10 mouse cellular contexts compared by ENCODE assay signal in the genomic region with DNA sequence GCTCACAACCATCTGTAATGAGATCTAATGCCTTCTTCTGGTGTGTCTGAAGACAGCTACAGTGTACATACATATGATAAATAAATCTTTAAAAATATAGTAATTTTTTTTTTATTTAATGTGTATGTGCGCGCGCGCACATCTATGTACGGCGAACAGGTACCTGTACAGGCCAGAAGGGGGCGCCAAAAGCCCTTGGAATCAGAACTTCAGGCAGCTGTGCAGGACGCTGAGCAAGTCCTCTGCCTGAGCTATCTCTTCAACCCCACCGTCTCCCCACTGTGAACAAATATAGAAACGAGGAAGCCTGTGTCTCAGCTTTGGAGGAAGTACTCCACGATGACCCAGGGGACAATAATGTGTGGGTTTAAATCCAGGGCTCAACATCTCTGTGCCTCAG. TPM values are rescaled to one million over a fixed set of nuclear protein-coding genes. Genes with fewer than 3 reads are reported as not detected.
DNase-seq lines count a peak whose midpoint lies in the region; ATAC-seq and TF ChIP-seq lines count a peak whose summit lies in the region.
"Had no signal": no experiment of that assay in that cellular context is flagged by ENCODE, and none has a peak within 500 bp of the region (broad histone marks: within the 10 kb centered on the region; RNA-seq: fewer than 3 reads in every experiment).

No protein-coding gene starts in this region.

- H3K4me2 ChIP-seq in liver, embryonic 11.5 days = no peak overlapping the region
- H3K4me2 ChIP-seq in lung, embryonic 14.5 days = no peak overlapping the region

- no peak for ATAC-seq in liver, embryonic 11.5 days (replicated peaks; ENCODE audit: low FRiP score)
- no peak for ATAC-seq in G1E (ENCODE audit: extremely low read depth, insufficient number of reproducible peaks, low FRiP score, poor library complexity, severe bottlenecking)
- ATAC-seq in lung, embryonic 14.5 days (ENCODE audit: insufficient read depth) = no peak
- ATAC-seq in activated CD4-positive, CD25-positive, alpha-beta regulatory T cell, adult 4 months = no peak

- no peak overlapping the region for H3K9ac ChIP-seq in heart, adult 2 months (ENCODE audit: low read depth, low read length)
- no peak overlapping the region for H3K9ac ChIP-seq in liver, embryonic 11.5 days (ENCODE audit: low read depth, low read length)
- H3K9ac ChIP-seq in lung, embryonic 14.5 days = no peak overlapping the region

- H3K4me1 ChIP-seq in heart, adult 2 months (ENCODE audit: control insufficient read depth, insufficient read depth, low read length) = peaks cover 5% of the 10 kb centered on the region
- peaks cover 49% of the 10 kb centered on the region for H3K4me1 ChIP-seq in liver, embryonic 11.5 days (replicated peaks; ENCODE audit: control insufficient read depth, insufficient read depth, low read length)
- H3K4me1 ChIP-seq in G1E (ENCODE audit: insufficient read depth, low read depth, low read length) = peaks cover 79% of the 10 kb centered on the region
- H3K4me1 ChIP-seq in lung, embryonic 14.5 days (ENCODE audit: insufficient read depth) = 0 out of 2 replicates have a peak, but pooled peaks cover 5% of the 10 kb centered on the region

- intact Hi-C loops in heart, adult 2 months (cut with DNase I) = no loop called here
- intact Hi-C loops in heart, postnatal 10 days (cut with DNase I) = no loop called here

- no peak for TF ChIP-seq EP300 in heart, adult 2 months (IDR thresholded peaks at IDR 0.05; ENCODE audit: insufficient read depth, low read depth, low read length)

- H3K27me3 ChIP-seq in heart, adult 2 months (ENCODE audit: control insufficient read depth, insufficient read depth, low read length) = no peaks in the 10 kb centered on the region
- H3K27me3 ChIP-seq in liver, embryonic 11.5 days (replicated peaks; ENCODE audit: control insufficient read depth, insufficient read depth, low read length) = no peaks in the 10 kb centered on the region
- H3K27me3 ChIP-seq in G1E (ENCODE audit: insufficient read depth, low read length) = no peaks in the 10 kb centered on the region
- H3K27me3 ChIP-seq in lung, embryonic 14.5 days (ENCODE audit: insufficient read depth, low read length) = no peaks in the 10 kb centered on the region

- H3K9me3 ChIP-seq in liver, embryonic 11.5 days (ENCODE audit: control insufficient read depth, low read length) = no peaks in the 10 kb centered on the region
- no peaks in the 10 kb centered on the region for H3K9me3 ChIP-seq in G1E (replicated peaks)
- no peaks in the 10 kb centered on the region for H3K9me3 ChIP-seq in lung, embryonic 14.5 days (ENCODE audit: low read depth, low read length)

- peak; percentile 54 for TF ChIP-seq CTCF in heart, adult 2 months (IDR thresholded peaks at IDR 0.05)
- 0 out of 2 replicates have a peak, but pooled peaks have one; percentile 13 for TF ChIP-seq CTCF in G1E (IDR thresholded peaks at IDR 0.05; ENCODE audit: low read depth, low read length)
- TF ChIP-seq CTCF in lung, embryonic 14.5 days (IDR thresholded peaks at IDR 0.05; ENCODE audit: low read depth) = peak; percentile 36

- DNase-seq in heart, adult 2 months = no peak
- no peak for DNase-seq in heart, postnatal 10 days
- DNase-seq in liver (peak; percentile 45), G1E (ENCODE audit: low spot score) (no peak)
- DNase-seq in liver, embryonic 11.5 days (ENCODE audit: low spot score) = no peak
- peak; percentile 20 for DNase-seq in lung, embryonic 14.5 days
- no peak for DNase-seq in left cerebral cortex, adult 11 months (ENCODE audit: low spot score)
- DNase-seq: gastrocnemius, postnatal 25 days had no signal

- no peaks in the 10 kb centered on the region; the same call in 1 of the 2 replicates for H3K79me2 ChIP-seq in heart, adult 2 months (replicated peaks; ENCODE audit: control insufficient read depth, insufficient read depth, low read length)

- no peaks in the 10 kb centered on the region for H3K36me3 ChIP-seq in heart, adult 2 months (ENCODE audit: control insufficient read depth, insufficient read depth, low read length)
- peaks cover 20% of the 10 kb centered on the region; the same call in 1 of the 2 replicates for H3K36me3 ChIP-seq in liver, embryonic 11.5 days (ENCODE audit: control insufficient read depth, insufficient read depth, low read length)
- peaks cover 76% of the 10 kb centered on the region for H3K36me3 ChIP-seq in G1E (replicated peaks)
- H3K36me3 ChIP-seq in lung, embryonic 14.5 days (ENCODE audit: insufficient read depth) = peaks cover 62% of the 10 kb centered on the region

- no peak overlapping the region for H3K4me3 ChIP-seq in heart, adult 2 months
- no peak overlapping the region for H3K4me3 ChIP-seq in liver, embryonic 11.5 days (ENCODE audit: low read depth, low read length)
- H3K4me3 ChIP-seq in G1E (ENCODE audit: low read depth, low read length) = no peak overlapping the region
- H3K4me3 ChIP-seq in lung, embryonic 14.5 days (ENCODE audit: low read depth, low read length) = no peak overlapping the region
- H3K4me3 ChIP-seq: erythroblast, embryonic 14.5 days had no signal

- TF ChIP-seq POLR2A in heart, adult 2 months (IDR thresholded peaks at IDR 0.05; ENCODE audit: insufficient read depth, low read depth, low read length) = no peak

- H3K27ac ChIP-seq in heart, adult 2 months = no peak overlapping the region
- H3K27ac ChIP-seq in liver, embryonic 11.5 days (ENCODE audit: low read depth, low read length) = no peak overlapping the region
- no peak overlapping the region for H3K27ac ChIP-seq in lung, embryonic 14.5 days (ENCODE audit: low read depth)

- 72% methylated on average over 11 of the region's 11 CpGs for WGBS in heart, adult 2 months
- WGBS in liver, embryonic 11.5 days = 73% methylated on average over 11 of the region's 11 CpGs
- WGBS in lung, embryonic 14.5 days = 83% methylated on average over 11 of the region's 11 CpGs

RNA-seq across cellular contexts. Expression of a gene that starts 10.0 kb away (rescaled TPM):
- 10 to 100 TPM; 30.2 to 41.4 TPM for total RNA-seq in heart, adult 2 months (2021)
- polyA plus RNA-seq in heart, adult 2 months (2012; rRNA removed) = 29.4 and 30.7 TPM in 2 replicates
- 10 to 100 TPM; 43.1 to 45.2 TPM for total RNA-seq in heart, postnatal 10 days (2021)
- polyA plus RNA-seq in liver, embryonic 11.5 days (2014; fragmentation: Nextera tagmentation; extraction: Ambion mirVana) = 55.9 and 58.4 TPM in 2 replicates
- 14.2 and 17.2 TPM in 2 replicates for total RNA-seq in G1E (2014; fragmentation: Nextera tagmentation)
- total RNA-seq in G1E (2017) = 9.7 and 11.4 TPM in 2 replicates
- polyA plus RNA-seq in G1E (2012) = 34.9 and 35.8 TPM in 2 replicates
- polyA plus RNA-seq in lung, embryonic 14.5 days (2014; fragmentation: Nextera tagmentation; extraction: Ambion mirVana) = 120 and 125 TPM in 2 replicates
- under 1 TPM in 1 of 2 experiments, not detected in 1; 0.56 TPM for polyA plus RNA-seq in activated CD4-positive, CD25-positive, alpha-beta regulatory T cell, adult 4 months (2017; shearing (Covaris generic))

RNA-seq across cellular contexts. Expression of a gene that starts 25.0 kb away (rescaled TPM):
- total RNA-seq in heart, adult 2 months (2021) = 10 to 100 TPM; 92.7 to 98.2 TPM
- 81.9 and 91.2 TPM in 2 replicates for polyA plus RNA-seq in heart, adult 2 months (2012; rRNA removed)
- total RNA-seq in heart, postnatal 10 days (2021) = 100 to 1,000 TPM; 129 to 131 TPM
- 259 and 264 TPM in 2 replicates for polyA plus RNA-seq in liver, embryonic 11.5 days (2014; fragmentation: Nextera tagmentation; extraction: Ambion mirVana)
- total RNA-seq in G1E (2014; fragmentation: Nextera tagmentation) = 75.6 and 88.4 TPM in 2 replicates
- total RNA-seq in G1E (2017) = 49.1 and 56.9 TPM in 2 replicates
- polyA plus RNA-seq in G1E (2012) = 377 and 386 TPM in 2 replicates
- 149 and 168 TPM in 2 replicates for polyA plus RNA-seq in lung, embryonic 14.5 days (2014; fragmentation: Nextera tagmentation; extraction: Ambion mirVana)
- 10 to 100 TPM in 1 of 2 experiments, 1 to 10 TPM in 1; 5.7 to 11.7 TPM for polyA plus RNA-seq in activated CD4-positive, CD25-positive, alpha-beta regulatory T cell, adult 4 months (2017; shearing (Covaris generic))

RNA-seq across cellular contexts. Expression of a gene that starts 30.5 kb away (rescaled TPM):
- total RNA-seq in heart, adult 2 months (2021) = 100 to 1,000 TPM; 190 to 214 TPM
- 240 and 262 TPM in 2 replicates for polyA plus RNA-seq in heart, adult 2 months (2012; rRNA removed)
- total RNA-seq in heart, postnatal 10 days (2021) = 100 to 1,000 TPM; 299 to 317 TPM
- 17.5 and 21.8 TPM in 2 replicates for polyA plus RNA-seq in liver, embryonic 11.5 days (2014; fragmentation: Nextera tagmentation; extraction: Ambion mirVana)
- total RNA-seq in G1E (2014; fragmentation: Nextera tagmentation) (not detected in 2 replicates), G1E (2017) (0.05 TPM in 1 of 2 replicates, not detected in the other)
- not detected in 2 replicates for polyA plus RNA-seq in G1E (2012)
- 206 and 209 TPM in 2 replicates for polyA plus RNA-seq in lung, embryonic 14.5 days (2014; fragmentation: Nextera tagmentation; extraction: Ambion mirVana)
- 1 to 10 TPM; 1.4 to 1.6 TPM for polyA plus RNA-seq in activated CD4-positive, CD25-positive, alpha-beta regulatory T cell, adult 4 months (2017; shearing (Covaris generic))
- polyA plus RNA-seq: erythroblast, embryonic 14.5 days had no signal

RNA-seq across cellular contexts. Expression of a gene that starts 41.3 kb away (rescaled TPM):
- total RNA-seq in heart, adult 2 months (2021) = 100 to 1,000 TPM; 278 to 293 TPM
- polyA plus RNA-seq in heart, adult 2 months (2012; rRNA removed) = 456 and 519 TPM in 2 replicates
- total RNA-seq in heart, postnatal 10 days (2021) = 100 to 1,000 TPM; 268 to 276 TPM
- 1,439 and 1,470 TPM in 2 replicates for polyA plus RNA-seq in liver, embryonic 11.5 days (2014; fragmentation: Nextera tagmentation; extraction: Ambion mirVana)
- total RNA-seq in G1E (2014; fragmentation: Nextera tagmentation) = 7.4 and 8.1 TPM in 2 replicates
- 19.9 TPM in 2 replicates for total RNA-seq in G1E (2017)
- polyA plus RNA-seq in G1E (2012) = 28.6 and 28.7 TPM in 2 replicates
- 404 and 439 TPM in 2 replicates for polyA plus RNA-seq in lung, embryonic 14.5 days (2014; fragmentation: Nextera tagmentation; extraction: Ambion mirVana)
- polyA plus RNA-seq in activated CD4-positive, CD25-positive, alpha-beta regulatory T cell, adult 4 months (2017; shearing (Covaris generic)) = 10 to 100 TPM in 1 of 2 experiments, 1 to 10 TPM in 1; 4.1 to 16.0 TPM

RNA-seq across cellular contexts. Expression of a gene that starts 47.8 kb away (rescaled TPM):
- 1 to 10 TPM; 2.7 to 4.2 TPM for total RNA-seq in heart, adult 2 months (2021)
- polyA plus RNA-seq in heart, adult 2 months (2012; rRNA removed) = 3.1 and 7.2 TPM in 2 replicates
- total RNA-seq in heart, postnatal 10 days (2021) = 10 to 100 TPM in 1 of 2 experiments, 1 to 10 TPM in 1; 5.2 to 14.7 TPM
- 173 and 199 TPM in 2 replicates for polyA plus RNA-seq in liver, embryonic 11.5 days (2014; fragmentation: Nextera tagmentation; extraction: Ambion mirVana)
- total RNA-seq in G1E (2014; fragmentation: Nextera tagmentation) (12.3 and 14.9 TPM in 2 replicates), G1E (2017) (4.8 and 7.0 TPM in 2 replicates)
- polyA plus RNA-seq in G1E (2012) = 9.5 and 15.3 TPM in 2 replicates
- polyA plus RNA-seq in lung, embryonic 14.5 days (2014; fragmentation: Nextera tagmentation; extraction: Ambion mirVana) = 13.6 and 15.5 TPM in 2 replicates
- not detected for polyA plus RNA-seq in activated CD4-positive, CD25-positive, alpha-beta regulatory T cell, adult 4 months (2017; shearing (Covaris generic))

Comparison
In these comparisons a context has a peak if more than half of its experiments do, and no peak if none do; other contexts are left out.
1. DNase-seq: peak in liver (single experiment) and lung, embryonic 14.5 days (single experiment); none in heart, adult 2 months (0 of 2), heart, postnatal 10 days (0 of 2), liver, embryonic 11.5 days (single experiment), G1E (single experiment) and left cerebral cortex, adult 11 months (single experiment).
2. RNA of a gene that starts 10.0 kb away (polyA plus RNA-seq): 120 to 125 TPM in lung, embryonic 14.5 days, 55.9 to 58.4 TPM in liver, embryonic 11.5 days, 34.9 to 35.8 TPM in G1E and 29.4 to 30.7 TPM in heart, adult 2 months; 0.56 TPM in activated CD4-positive, CD25-positive, alpha-beta regulatory T cell, adult 4 months; every median in the first group is over 10 times any median in the second.
3. Peak in every context shown above with its lines, with median percentiles within 50 percentile points of each other: CTCF ChIP-seq.